Mouse (Mus musculus): ENCODE data around the gene Eif2ak1.

GRCm38 (mm10) chr5:143931863-143932580 lies 114.4 kb downstream of the Eif2ak1 start:
- TF ChIP-seq CTCF (IDR thresholded peaks at IDR 0.05; ENCODE audit: borderline replicate concordance, insufficient read depth, low read length) (no peak), POLR2A (IDR thresholded peaks at IDR 0.05; ENCODE audit: low read depth, low read length) (no peak)

Measured in embryonic fibroblast, embryonic 13.5 days (primary cell).